Mouse (Mus musculus) heart, embryonic 15.5 days (tissue): ENCODE results near the gene Ssh3. TPM values are rescaled to one million over a fixed set of nuclear protein-coding genes. Genes with fewer than 3 reads are reported as not detected.

Source experiments
- ATAC-seq: fragments of 200-750 bp; cut with Nextera tagmentation; replicated peaks from 2 replicates; pipeline ENCODE4 v1.8.0; 2017; ENCODE audit warnings: low read depth, moderate TSS enrichment; ENCODE audit not compliant: insufficient number of reproducible peaks, insufficient read depth, low FRiP score
- H3K27ac ChIP-seq: fragments of 300-500 bp; sonication (generic); 2 replicates; pipeline ENCODE4 v1.5.1; 2015; ENCODE audit warnings: mild to moderate bottlenecking, inconsistent platforms
- H3K27me3 ChIP-seq: fragments of 300-500 bp; sonication (generic); 2 replicates; pipeline ENCODE4 v1.6.1; 2015; ENCODE audit warnings: inconsistent platforms
- H3K36me3 ChIP-seq: fragments of 300-500 bp; sonication (generic); 2 replicates; pipeline ENCODE4 v1.6.1; 2015; ENCODE audit warnings: mild to moderate bottlenecking, inconsistent platforms
- H3K4me1 ChIP-seq: fragments of 300-500 bp; sonication (generic); replicated peaks from 2 replicates; pipeline ENCODE4 v1.6.1; 2015; ENCODE audit warnings: inconsistent platforms
- H3K4me2 ChIP-seq: fragments of 300-500 bp; sonication (generic); 2 replicates; pipeline ENCODE4 v1.6.1; 2015; ENCODE audit warnings: inconsistent platforms, mild to moderate bottlenecking, moderate library complexity
- H3K4me3 ChIP-seq: fragments of 300-500 bp; sonication (generic); 2 replicates; pipeline ENCODE4 v1.5.1; 2015; ENCODE audit warnings: mild to moderate bottlenecking, inconsistent platforms
- H3K9ac ChIP-seq: fragments of 300-500 bp; sonication (generic); 2 replicates; pipeline ENCODE4 v1.6.1; 2015; ENCODE audit warnings: mild to moderate bottlenecking, inconsistent platforms
- H3K9me3 ChIP-seq: fragments of 300-500 bp; sonication (generic); replicated peaks from 2 replicates; pipeline ENCODE4 v1.6.1; 2016; ENCODE audit warnings: inconsistent platforms
- WGBS: fragments of 180-500 bp; shearing (Covaris S2); methylation state at CpG from one replicate; pipeline ENCODE4 v1.1.7; 2015; ENCODE audit warnings: mixed read lengths; 5-methylcytosine and 5-hydroxymethylcytosine counted together
- microRNA-seq: library from miRNA; unstranded; fragments of <30 nt; microRNA quantifications from one replicate; pipeline ENCODE4, GENCODE M21; 2016
- polyA plus RNA-seq: library from polyadenylated mRNA; unstranded; fragments of >200 nt; fragmentation: Nextera tagmentation; extraction: Ambion mirVana; gene quantifications from 2 replicates; pipeline ENCODE4 v1.2.1, GENCODE M21; 2015

Ssh3 gene
- polyA plus RNA-seq, 1 experiment from 2014 or later = 6.0 TPM

- no peaks in the 10 kb centered on the region for H3K9me3 ChIP-seq
- H3K9ac ChIP-seq = 0 out of 2 replicates have a peak overlapping the region, but pooled peaks have one; percentile 77
- H3K27ac ChIP-seq = peak overlapping the region; percentile 74; the same call in 1 of the 2 replicates
- peaks cover 44% of the 10 kb centered on the region for H3K4me1 ChIP-seq
- H3K4me3 ChIP-seq = peak overlapping the region; percentile 69
- peaks cover 71% of the 10 kb centered on the region for H3K27me3 ChIP-seq
- no peaks in the 10 kb centered on the region for H3K36me3 ChIP-seq
- peak overlapping the region; percentile 98 for H3K4me2 ChIP-seq
- WGBS = 14% methylated on average over 9 of the region's 9 CpGs
- no peak for ATAC-seq
Observed at GRCm38 (mm10) chr19:4213524-4213974, 55.4 kb downstream of the Ssh3 start.

- no peak for ATAC-seq
- no peak overlapping the region for H3K4me3 ChIP-seq
- H3K9me3 ChIP-seq = no peaks in the 10 kb centered on the region
- H3K4me1 ChIP-seq = peaks cover 40% of the 10 kb centered on the region
- peaks cover 67% of the 10 kb centered on the region for H3K27me3 ChIP-seq
- WGBS = 32% methylated on average over 4 of the region's 4 CpGs
- H3K27ac ChIP-seq = no peak overlapping the region
- H3K4me2 ChIP-seq = no peak overlapping the region
- no peak overlapping the region for H3K9ac ChIP-seq
- H3K36me3 ChIP-seq = no peaks in the 10 kb centered on the region
Observed at GRCm38 (mm10) chr19:4211891-4212588, 56.9 kb downstream of the Ssh3 start.

Small RNAs within 50 kb of the gene (microRNA-seq; reads per million reads assigned to microRNA genes)
- gene Gm26115 (not detected), gene Mir6985 (not detected)

Other genes starting within 250 kb of the Ssh3 start
- 387 and 406 TPM in 2 replicates for gene Gstp1, start 231.2 kb downstream of the Ssh3 start, polyA plus RNA-seq
- gene Gstp2, start 223.2 kb downstream of the Ssh3 start, polyA plus RNA-seq = 9.2 and 11.1 TPM in 2 replicates
- 0.30 and 0.93 TPM in 2 replicates for gene Gstp3, start 209.6 kb downstream of the Ssh3 start, polyA plus RNA-seq
- not detected in 2 replicates for gene Cabp2, start 187.6 kb downstream of the Ssh3 start, polyA plus RNA-seq
- 63.6 and 81.7 TPM in 2 replicates for gene Cdk2ap2, start 172.0 kb downstream of the Ssh3 start, polyA plus RNA-seq
- 17.2 and 26.5 TPM in 2 replicates for gene Pitpnm1, start 169.2 kb downstream of the Ssh3 start, polyA plus RNA-seq
- gene Aip, start 143.3 kb downstream of the Ssh3 start, polyA plus RNA-seq = 78.1 and 92.5 TPM in 2 replicates
- gene Gpr152, start 129.4 kb downstream of the Ssh3 start, polyA plus RNA-seq = 0.04 TPM in 1 of 2 replicates, not detected in the other
- not detected in 2 replicates for gene Cabp4, start 125.1 kb downstream of the Ssh3 start, polyA plus RNA-seq
- gene Coro1b, start 120.6 kb downstream of the Ssh3 start, polyA plus RNA-seq = 114 and 137 TPM in 2 replicates
- gene Ptprcap, start 115.6 kb downstream of the Ssh3 start, polyA plus RNA-seq = 3.6 and 33.8 TPM in 2 replicates
- 42.2 and 46.1 TPM in 2 replicates for gene Rps6kb2, start 105.8 kb downstream of the Ssh3 start, polyA plus RNA-seq
- gene Carns1, start 93.7 kb downstream of the Ssh3 start, polyA plus RNA-seq = 12.3 TPM in 2 replicates
- gene Tbc1d10c, start 77.9 kb downstream of the Ssh3 start, polyA plus RNA-seq = 3.0 and 14.9 TPM in 2 replicates
- 666 and 734 TPM in 2 replicates for gene Ppp1ca, start 77.1 kb downstream of the Ssh3 start, polyA plus RNA-seq
- 17.3 and 24.1 TPM in 2 replicates for gene Rad9a, start 67.5 kb downstream of the Ssh3 start, polyA plus RNA-seq
- gene Clcf1, start 54.9 kb downstream of the Ssh3 start, polyA plus RNA-seq = 0.96 and 1.9 TPM in 2 replicates
- not detected in 2 replicates for gene AC109138.7, start 54.8 kb downstream of the Ssh3 start, polyA plus RNA-seq
- gene Pold4, start 37.3 kb downstream of the Ssh3 start, polyA plus RNA-seq = 17.1 and 24.1 TPM in 2 replicates
- 1.1 and 2.7 TPM in 2 replicates for gene Ankrd13d, start 14.0 kb upstream of the Ssh3 start, polyA plus RNA-seq
- gene Grk2, start 37.0 kb upstream of the Ssh3 start, polyA plus RNA-seq = 9.8 and 18.2 TPM in 2 replicates
- gene Kdm2a, start 129.1 kb upstream of the Ssh3 start, polyA plus RNA-seq = 29.5 and 37.2 TPM in 2 replicates
- gene Rhod, start 170.3 kb upstream of the Ssh3 start, polyA plus RNA-seq = 22.6 and 28.1 TPM in 2 replicates
- 0.68 and 0.98 TPM in 2 replicates for gene Syt12, start 208.3 kb upstream of the Ssh3 start, polyA plus RNA-seq
- gene 2010003K11Rik, start 229.4 kb upstream of the Ssh3 start, polyA plus RNA-seq = not detected in 2 replicates
- 10.5 and 16.8 TPM in 2 replicates for gene Pcx, start 241.3 kb upstream of the Ssh3 start, polyA plus RNA-seq